Mouse (Mus musculus): ENCODE measurements around the gene Zdhhc7. TPM values are rescaled to one million over a fixed set of nuclear protein-coding genes. Genes with fewer than 3 reads are reported as not detected.

The Zdhhc7 gene
- total and polyA plus RNA-seq, 3 experiments = 18.3 to 26.3 (median 23.7) TPM

DNA sequence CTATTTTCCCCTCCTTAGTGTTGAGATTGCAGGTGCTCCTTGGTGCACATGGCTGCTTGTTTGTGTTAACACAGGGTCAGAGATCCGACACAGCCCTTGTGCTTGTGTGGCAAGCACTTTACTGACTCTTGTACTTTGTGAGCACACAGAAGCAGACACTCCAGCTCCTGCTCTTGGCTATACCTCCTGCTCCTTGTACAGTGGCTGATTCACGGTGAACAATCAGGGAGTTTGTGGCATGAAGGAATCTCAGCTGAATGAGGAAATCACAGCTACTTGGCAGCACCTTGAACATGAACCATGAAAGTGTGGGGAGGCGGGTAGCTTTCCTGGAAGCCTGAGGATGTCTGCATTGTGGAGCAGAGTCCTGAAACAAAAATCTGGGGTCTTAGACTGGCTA, 39.5 kb upstream of the Zdhhc7 start:
- Histone ChIP-seq H3K79me2 (replicated peaks; ENCODE audit: control insufficient read depth, extremely low read depth, insufficient read depth, poor library complexity, severe bottlenecking) (no peaks in the 10 kb centered on the region), H3K4me3 (replicated peaks in 1 of 3; ENCODE audit: low read depth in 2 of 3, low read length in 2 of 3, poor library complexity in 1 of 3) (no peak overlapping the region), H3K36me3 (replicated peaks in 1 of 2; ENCODE audit: control insufficient read depth in 1 of 2, insufficient read depth in 1 of 2, low read length in 1 of 2) (no peaks in the 10 kb centered on the region), H3K27ac (ENCODE audit: insufficient read depth, low read depth) (no peak overlapping the region), H3K27me3 (replicated peaks) (peaks cover 91% of the 10 kb centered on the region), H3K9me3 (replicated peaks; ENCODE audit: low read length) (peaks cover 3% of the 10 kb centered on the region), H3K4me2 (ENCODE audit: insufficient read depth, low read depth, poor library complexity, severe bottlenecking) (no peak overlapping the region), H3K9ac (ENCODE audit: insufficient read depth, low read depth) (no peak overlapping the region), H3K4me1 (ENCODE audit: control insufficient read depth in 1 of 2, insufficient read depth in 2 of 2) (no peaks in the 10 kb centered on the region)
- no peak for DNase-seq (ENCODE audit: extremely low read depth)
- TF ChIP-seq MEF2A (IDR thresholded peaks at IDR 0.05; ENCODE audit: borderline replicate concordance, low read depth, low read length) (no peak), EP300 (IDR thresholded peaks at IDR 0.05; ENCODE audit: low read length) (no peak), NRF1 (IDR thresholded peaks at IDR 0.05; ENCODE audit: low read depth, low read length) (no peak), RCOR1 (conservative IDR thresholded peaks at IDR 0.05; ENCODE audit: low read depth, low read length) (no peak), ZMIZ1 (IDR thresholded peaks at IDR 0.05; ENCODE audit: low read depth, low read length) (no peak), MAX (IDR thresholded peaks at IDR 0.05; ENCODE audit: low read length) (no peak), HCFC1 (IDR thresholded peaks at IDR 0.05; ENCODE audit: low read depth, low read length) (no peak), E2F4 (IDR thresholded peaks at IDR 0.05; ENCODE audit: insufficient replicate concordance, low read depth, low read length) (no peak), ZKSCAN1 (IDR thresholded peaks at IDR 0.05; ENCODE audit: borderline replicate concordance, low read depth, low read length) (no peak), CTCF (conservative IDR thresholded peaks at IDR 0.05 in 1 of 2, IDR thresholded peaks at IDR 0.05 in 1 of 2; ENCODE audit: low read depth in 2 of 2, low read length in 2 of 2) (no peak), UBTF (IDR thresholded peaks at IDR 0.05; ENCODE audit: low read depth, low read length) (no peak), ELF1 (IDR thresholded peaks at IDR 0.05; ENCODE audit: low read depth, low read length) (no peak)
- in situ Hi-C loops (cut with MboI; ENCODE audit: low pct_ligation_motif_present, low pct_unique_long_range_greater_than_20kb, low sequenced_read_pairs) = no loop called here
- dilution Hi-C loops (cut with MboI; ENCODE audit: extremely low pct_ligation_motif_present, extremely low pct_unique_long_range_greater_than_20kb, low sequenced_read_pairs) = no loop called here

DNA sequence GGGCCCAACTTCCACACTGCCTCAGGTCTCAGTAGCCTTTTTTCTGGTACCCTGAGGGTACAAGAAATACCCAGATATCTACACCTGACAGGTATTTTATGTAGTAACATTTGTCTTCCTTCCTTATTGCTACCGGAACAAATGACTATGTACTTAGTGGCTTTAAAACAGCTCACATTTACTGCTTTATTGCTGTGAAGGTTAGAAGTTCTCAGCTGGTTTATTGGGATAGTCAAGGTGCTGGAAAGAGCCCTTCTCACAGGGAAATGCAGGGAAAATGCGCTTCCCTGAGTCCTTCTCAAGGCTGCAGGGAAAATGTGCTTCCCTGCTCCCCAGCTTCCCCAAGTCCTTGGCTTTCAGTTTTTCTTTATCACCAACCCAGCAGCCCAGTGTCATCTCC, 37.7 kb upstream of the Zdhhc7 start:
- Histone ChIP-seq H3K4me3 (replicated peaks in 1 of 3; ENCODE audit: low read depth in 2 of 3, low read length in 2 of 3, poor library complexity in 1 of 3) (no peak overlapping the region), H3K9ac (ENCODE audit: insufficient read depth, low read depth) (no peak overlapping the region), H3K36me3 (replicated peaks in 1 of 2; ENCODE audit: control insufficient read depth in 1 of 2, insufficient read depth in 1 of 2, low read length in 1 of 2) (no peaks in the 10 kb centered on the region), H3K79me2 (replicated peaks; ENCODE audit: control insufficient read depth, extremely low read depth, insufficient read depth, poor library complexity, severe bottlenecking) (no peaks in the 10 kb centered on the region), H3K27me3 (replicated peaks) (peaks cover 88% of the 10 kb centered on the region), H3K27ac (ENCODE audit: insufficient read depth, low read depth) (no peak overlapping the region), H3K4me1 (ENCODE audit: control insufficient read depth in 1 of 2, insufficient read depth in 2 of 2) (no peaks in the 10 kb centered on the region), H3K9me3 (replicated peaks; ENCODE audit: low read length) (peaks cover 3% of the 10 kb centered on the region), H3K4me2 (ENCODE audit: insufficient read depth, low read depth, poor library complexity, severe bottlenecking) (no peak overlapping the region)
- in situ Hi-C loops (cut with MboI; ENCODE audit: low pct_ligation_motif_present, low pct_unique_long_range_greater_than_20kb, low sequenced_read_pairs) = no loop called here
- dilution Hi-C loops (cut with MboI; ENCODE audit: extremely low pct_ligation_motif_present, extremely low pct_unique_long_range_greater_than_20kb, low sequenced_read_pairs) = no loop called here
- DNase-seq (ENCODE audit: extremely low read depth) = no peak
- TF ChIP-seq IRF4 (IDR thresholded peaks at IDR 0.05; ENCODE audit: low read depth, low read length) = no peak
- TF ChIP-seq RAD21 (IDR thresholded peaks at IDR 0.05; ENCODE audit: low read depth, low read length) = no peak
- TF ChIP-seq TBP (conservative IDR thresholded peaks at IDR 0.05; ENCODE audit: low read depth, low read length) = no peak
- TF ChIP-seq TCF12 (IDR thresholded peaks at IDR 0.05; ENCODE audit: low read depth, low read length) = no peak
- TF ChIP-seq MAZ (IDR thresholded peaks at IDR 0.05; ENCODE audit: low read depth, low read length) = no peak
- TF ChIP-seq MXI1 (IDR thresholded peaks at IDR 0.05; ENCODE audit: low read depth, low read length) = no peak
- no peak for TF ChIP-seq ZMIZ1 (IDR thresholded peaks at IDR 0.05; ENCODE audit: low read depth, low read length)
- TF ChIP-seq NRF1 (IDR thresholded peaks at IDR 0.05; ENCODE audit: low read depth, low read length) = no peak
- no peak for TF ChIP-seq POLR2AphosphoS2 (IDR thresholded peaks at IDR 0.05; ENCODE audit: low read depth, low read length)
- TF ChIP-seq CHD2 (IDR thresholded peaks at IDR 0.05; ENCODE audit: low read length) = no peak
- TF ChIP-seq BHLHE40 (IDR thresholded peaks at IDR 0.05; ENCODE audit: low read depth, low read length) = no peak
- no peak for TF ChIP-seq KAT2A (IDR thresholded peaks at IDR 0.05; ENCODE audit: insufficient replicate concordance, low read length)
- no peak for TF ChIP-seq MEF2A (IDR thresholded peaks at IDR 0.05; ENCODE audit: borderline replicate concordance, low read depth, low read length)

Data from CH12.LX (cell line).